Mouse (Mus musculus) E14TG2a.4 (cell line): ENCODE measurements at regions not wholly inside any gene's neighbourhood (a gene's known extent, or its start where the extent isn't known, plus 50 kb on each side); places are given as distances from the start of the nearest gene placed in this dataset.

ENCODE experiments used
- H3K27me3 ChIP-seq: 2 replicates; pipeline ENCODE4 v1.6.1; 2014; ENCODE audit warnings: low read length, control low read depth; ENCODE audit not compliant: insufficient read depth
- H3K36me3 ChIP-seq: 2 replicates; pipeline ENCODE4 v1.6.1; 2014; ENCODE audit warnings: low read length, control low read depth; ENCODE audit not compliant: insufficient read depth
- H3K4me1 ChIP-seq: replicated peaks from 2 replicates; pipeline ENCODE4 v1.6.1; 2014; ENCODE audit warnings: low read depth, low read length, control low read depth
- H3K4me3 ChIP-seq: replicated peaks from 2 replicates; pipeline ENCODE4 v1.5.1; 2014; ENCODE audit warnings: mild to moderate bottlenecking, low read length
- H3K9me3 ChIP-seq: 2 replicates; pipeline ENCODE4 v1.6.1; 2014; ENCODE audit warnings: low read length, control low read depth
- CTCF ChIP-seq: conservative IDR thresholded peaks from 2 replicates; pipeline ENCODE4 v1.5.1; 2014; ENCODE audit warnings: low read length
- NANOG ChIP-seq: IDR thresholded peaks from 2 replicates; pipeline ENCODE4 v1.6.1; 2014; ENCODE audit warnings: borderline replicate concordance, low read length, mixed read lengths
- POU5F1 ChIP-seq: IDR thresholded peaks from 2 replicates; pipeline ENCODE4 v1.6.1; 2014; ENCODE audit warnings: low read length, borderline replicate concordance

DNA sequence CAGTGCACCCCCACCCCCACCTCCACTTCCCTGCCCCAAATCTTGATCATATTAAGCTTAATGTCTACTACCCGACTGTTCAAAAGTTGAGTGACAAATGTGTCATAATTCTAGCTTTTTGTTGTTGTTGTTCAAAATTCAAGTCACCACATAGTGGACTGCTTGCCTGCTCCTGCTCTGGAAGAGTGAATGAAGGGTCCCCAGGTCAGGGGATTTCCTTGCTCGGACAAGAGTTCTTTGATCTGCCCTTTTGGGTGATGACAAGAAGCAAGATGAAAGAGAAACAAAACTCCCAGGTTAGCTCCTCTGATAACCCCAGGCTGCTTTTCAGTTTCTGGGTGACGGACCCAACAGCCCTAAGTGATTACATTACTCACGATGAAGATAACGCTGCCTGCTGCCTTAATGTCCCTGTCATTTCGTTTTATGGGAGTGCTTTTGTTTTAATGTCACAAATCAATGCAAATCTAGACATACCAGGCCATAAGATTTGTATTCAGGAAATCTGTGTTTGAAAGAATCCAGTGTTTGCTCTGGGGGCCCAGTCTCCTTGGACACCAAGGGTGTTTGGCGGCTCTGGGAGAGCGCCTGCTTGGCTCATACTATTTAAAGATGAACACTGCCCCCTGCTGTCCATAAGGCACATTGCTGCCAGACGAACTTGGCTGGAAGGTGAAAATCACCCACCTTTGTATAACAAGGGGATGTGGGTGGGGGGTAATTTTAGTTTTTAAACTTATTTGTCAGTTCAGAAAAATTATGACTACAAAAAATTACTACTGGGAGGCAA, 172.0 kb upstream of the 1700066M21Rik start:
- no peaks in the 10 kb centered on the region for H3K36me3 ChIP-seq
- H3K4me3 ChIP-seq = no peak overlapping the region
- H3K27me3 ChIP-seq = no peaks in the 10 kb centered on the region
- peak; percentile 81 for TF ChIP-seq CTCF
- no peak for TF ChIP-seq NANOG
- 0 out of 2 replicates have a peak, but pooled peaks cover 3% of the 10 kb centered on the region for H3K4me1 ChIP-seq
- H3K9me3 ChIP-seq = peaks cover 16% of the 10 kb centered on the region

- H3K9me3 ChIP-seq = peaks cover 19% of the 10 kb centered on the region
- H3K4me3 ChIP-seq = no peak overlapping the region
- H3K27me3 ChIP-seq = no peaks in the 10 kb centered on the region
- 0 out of 2 replicates have a peak, but pooled peaks cover 3% of the 10 kb centered on the region for H3K4me1 ChIP-seq
- TF ChIP-seq NANOG = no peak
- H3K36me3 ChIP-seq = no peaks in the 10 kb centered on the region
Observed at GRCm38 (mm10) chr1:57206496-57206895, 170.9 kb upstream of the 1700066M21Rik start.

- Histone ChIP-seq H3K4me3 (no peak overlapping the region), H3K27me3 (no peaks in the 10 kb centered on the region)
- TF ChIP-seq CTCF (no peak), NANOG (no peak), POU5F1 (no peak)
Observed at GRCm38 (mm10) chr1:57206944-57207343, 170.5 kb upstream of the 1700066M21Rik start.

GRCm38 (mm10) chr1:57208415-57208814, 169.0 kb upstream of the 1700066M21Rik start:
- 0 out of 2 replicates have a peak, but pooled peaks cover 3% of the 10 kb centered on the region for H3K4me1 ChIP-seq
- peaks cover 19% of the 10 kb centered on the region for H3K9me3 ChIP-seq
- H3K36me3 ChIP-seq = no peaks in the 10 kb centered on the region
- no peak overlapping the region for H3K4me3 ChIP-seq
- no peaks in the 10 kb centered on the region for H3K27me3 ChIP-seq
- TF ChIP-seq CTCF (no peak), NANOG (no peak), POU5F1 (no peak)

More at GRCm38 (mm10) chr1:57206944-57207343, 170.5 kb upstream of the 1700066M21Rik start:
- Histone ChIP-seq H3K9me3 (peaks cover 19% of the 10 kb centered on the region), H3K36me3 (no peaks in the 10 kb centered on the region), H3K4me1 (0 out of 2 replicates have a peak, but pooled peaks cover 3% of the 10 kb centered on the region)

GRCm38 (mm10) chr1:57209281-57209680, 168.1 kb upstream of the 1700066M21Rik start:
- Histone ChIP-seq H3K27me3 (peaks cover under 1% of the 10 kb centered on the region; the same call in 1 of the 2 replicates), H3K4me3 (no peak overlapping the region), H3K9me3 (peaks cover 19% of the 10 kb centered on the region), H3K4me1 (0 out of 2 replicates have a peak, but pooled peaks cover 3% of the 10 kb centered on the region), H3K36me3 (no peaks in the 10 kb centered on the region)
- TF ChIP-seq POU5F1 (no peak), NANOG (no peak), CTCF (no peak)

GRCm38 (mm10) chr1:57211046-57211445, 166.4 kb upstream of the 1700066M21Rik start:
- H3K27me3 ChIP-seq = peaks cover 2% of the 10 kb centered on the region; the same call in 1 of the 2 replicates
- H3K9me3 ChIP-seq = peaks cover 19% of the 10 kb centered on the region
- no peak overlapping the region for H3K4me3 ChIP-seq
- H3K4me1 ChIP-seq = no peaks in the 10 kb centered on the region
- no peaks in the 10 kb centered on the region for H3K36me3 ChIP-seq
- TF ChIP-seq CTCF (no peak), POU5F1 (no peak), NANOG (no peak)

- Histone ChIP-seq H3K27me3 (peaks cover 2% of the 10 kb centered on the region; the same call in 1 of the 2 replicates), H3K4me1 (no peaks in the 10 kb centered on the region)
Observed at GRCm38 (mm10) chr1:57213428-57213874, 164.0 kb upstream of the 1700066M21Rik start.

DNA sequence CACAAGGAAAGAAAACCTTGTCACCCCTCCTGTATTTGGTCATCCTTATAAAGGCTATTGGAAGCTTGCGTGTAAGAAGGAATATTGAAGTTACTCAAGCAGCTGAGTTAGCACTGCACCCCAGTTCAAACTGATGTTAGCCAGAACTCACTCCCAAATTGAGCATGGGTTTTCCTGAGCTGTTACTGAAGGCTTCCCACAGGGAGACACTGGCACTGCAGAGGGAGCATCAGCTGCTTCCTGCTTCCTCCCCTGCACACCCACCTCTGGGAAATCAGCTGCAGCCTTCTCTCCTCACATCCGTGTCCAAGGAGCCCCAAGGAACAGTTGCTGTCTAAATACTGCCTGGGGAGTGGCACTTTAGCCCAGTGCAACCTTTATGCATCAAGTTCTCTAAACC, 163.2 kb upstream of the 1700066M21Rik start:
- H3K36me3 ChIP-seq = no peaks in the 10 kb centered on the region
- TF ChIP-seq CTCF (no peak), POU5F1 (no peak), NANOG (no peak)
- H3K27me3 ChIP-seq = peaks cover 2% of the 10 kb centered on the region; the same call in 1 of the 2 replicates
- no peaks in the 10 kb centered on the region for H3K4me1 ChIP-seq
- H3K4me3 ChIP-seq = no peak overlapping the region
- H3K9me3 ChIP-seq = peaks cover 13% of the 10 kb centered on the region

More at GRCm38 (mm10) chr1:57213428-57213874, 164.0 kb upstream of the 1700066M21Rik start:
- H3K4me3 ChIP-seq = no peak overlapping the region
- peaks cover 19% of the 10 kb centered on the region for H3K9me3 ChIP-seq
- no peaks in the 10 kb centered on the region for H3K36me3 ChIP-seq
- TF ChIP-seq NANOG = no peak

- H3K9me3 ChIP-seq = no peaks in the 10 kb centered on the region
- peaks cover 2% of the 10 kb centered on the region; the same call in 1 of the 2 replicates for H3K27me3 ChIP-seq
- no peaks in the 10 kb centered on the region for H3K36me3 ChIP-seq
- H3K4me1 ChIP-seq = no peaks in the 10 kb centered on the region
- TF ChIP-seq POU5F1 (no peak), NANOG (no peak), CTCF (no peak)
- H3K4me3 ChIP-seq = no peak overlapping the region
Observed at GRCm38 (mm10) chr1:57217656-57218055, 159.8 kb upstream of the 1700066M21Rik start.
